Comparison of ENCODE assay signal across 8 mouse cellular contexts in the genomic region with DNA sequence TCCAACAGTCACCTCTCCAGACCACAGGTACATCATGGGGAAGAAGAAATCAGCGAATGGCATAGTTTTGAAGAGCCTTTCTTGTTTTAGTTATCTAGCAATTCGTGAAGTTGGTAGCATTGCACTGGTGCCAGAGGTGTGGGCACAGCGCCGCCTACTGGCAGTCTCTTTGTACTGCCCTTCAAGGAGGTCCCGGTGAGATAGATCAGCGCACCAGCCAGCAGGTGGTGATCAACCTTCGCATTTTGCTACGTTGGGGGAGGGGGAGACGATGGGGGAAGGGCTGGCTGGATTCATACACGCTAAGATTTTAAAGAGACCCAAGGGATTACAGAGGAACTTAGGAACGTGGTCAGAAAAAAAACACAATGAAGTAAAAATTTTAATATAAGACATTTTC.
DNase-seq lines count a peak whose midpoint lies in the region; ATAC-seq lines count a peak whose summit lies in the region.

No protein-coding gene starts in this region.

- H3K4me2 ChIP-seq in hindbrain, embryonic 16.5 days (ENCODE audit: low read length) = peak overlapping the region; percentile 23

- no peaks in the 10 kb centered on the region for H3K27me3 ChIP-seq in hindbrain, embryonic 16.5 days (replicated peaks; ENCODE audit: control insufficient read depth, insufficient read depth, low read length)

- ATAC-seq in hindbrain, embryonic 16.5 days = peak; percentile 86
- peak; percentile 96 for ATAC-seq in megakaryocyte, adult 5-6 weeks (ENCODE audit: poor library complexity, severe bottlenecking)

- H3K4me3 ChIP-seq in hindbrain, embryonic 16.5 days (ENCODE audit: low read length) = no peak overlapping the region

- H3K27ac ChIP-seq in hindbrain, embryonic 16.5 days (ENCODE audit: low read depth, low read length) = no peak overlapping the region

- WGBS in hindbrain, embryonic 16.5 days = 2% methylated on average over 11 of the region's 11 CpGs

- no peaks in the 10 kb centered on the region for H3K36me3 ChIP-seq in hindbrain, embryonic 16.5 days (ENCODE audit: control insufficient read depth, insufficient read depth, low read length)

- no peaks in the 10 kb centered on the region for H3K4me1 ChIP-seq in hindbrain, embryonic 16.5 days (ENCODE audit: control insufficient read depth, insufficient read depth, low read depth, low read length)

- H3K9ac ChIP-seq in hindbrain, embryonic 16.5 days (ENCODE audit: low read depth, low read length) = no peak overlapping the region

- peak; percentile 85 for DNase-seq in R1 (ENCODE audit: low read depth, low spot score)
- peak; percentile 90 to 93 for DNase-seq in cerebellum, postnatal 14 days
- DNase-seq in frontal cortex, postnatal 36 days (ENCODE audit: low spot score in 2 of 2) = peak; percentile 86 to 89
- DNase-seq in layer of hippocampus, postnatal 36 days = peak; percentile 75
- DNase-seq in right cerebral cortex, adult 2 months (ENCODE audit: low spot score in 2 of 2) = peak; percentile 86 to 91
- DNase-seq in urinary bladder, postnatal 14 days (ENCODE audit: low spot score) = peak; percentile 81

- no peaks in the 10 kb centered on the region for H3K9me3 ChIP-seq in hindbrain, embryonic 16.5 days (ENCODE audit: control insufficient read depth, low read length)
